Mouse (Mus musculus) left cerebral cortex, adult 11 months (tissue): ENCODE data around the gene Etnppl.

Experiments
- DNase-seq: peaks from one replicate; pipeline ENCODE4 v3.0.0; 2022; ENCODE audit warnings: low spot score

Gene Etnppl

GRCm38 (mm10) chr3:130617439-130617898 lies at the start of gene Etnppl:
Gene Etnppl (plus strand): TSS chr3:130617448.
- no peak for DNase-seq

- no peak for DNase-seq
Observed at GRCm38 (mm10) chr3:130568331-130569095, 48.7 kb upstream of the Etnppl start.

GRCm38 (mm10) chr3:130573243-130573642 lies 44.0 kb upstream of the Etnppl start:
- no peak for DNase-seq

GRCm38 (mm10) chr3:130574652-130575051 lies 42.6 kb upstream of the Etnppl start:
- DNase-seq = peak; percentile 16

GRCm38 (mm10) chr3:130576683-130577082 lies 40.6 kb upstream of the Etnppl start:
- no peak for DNase-seq

GRCm38 (mm10) chr3:130579501-130579900 lies 37.7 kb upstream of the Etnppl start:
- DNase-seq = no peak

- no peak for DNase-seq
Observed at GRCm38 (mm10) chr3:130581577-130581976, 35.7 kb upstream of the Etnppl start.

GRCm38 (mm10) chr3:130582903-130583664 lies 34.2 kb upstream of the Etnppl start:
- DNase-seq = no peak

- DNase-seq = no peak
Observed at GRCm38 (mm10) chr3:130584007-130584406, 33.2 kb upstream of the Etnppl start.

GRCm38 (mm10) chr3:130595050-130595449 lies 22.2 kb upstream of the Etnppl start:
- no peak for DNase-seq

- no peak for DNase-seq
Observed at GRCm38 (mm10) chr3:130601491-130601890, 15.8 kb upstream of the Etnppl start.

- peak; percentile 4 for DNase-seq
Observed at GRCm38 (mm10) chr3:130607924-130608323, 9.3 kb upstream of the Etnppl start.

- no peak for DNase-seq
Observed at GRCm38 (mm10) chr3:130614444-130614843, 2.8 kb upstream of the Etnppl start.

GRCm38 (mm10) chr3:130615625-130616024 lies 1.6 kb upstream of the Etnppl start:
- no peak for DNase-seq

GRCm38 (mm10) chr3:130620517-130621146 lies 3.4 kb downstream of the Etnppl start:
- no peak for DNase-seq

GRCm38 (mm10) chr3:130628358-130628757 lies 11.1 kb downstream of the Etnppl start:
- no peak for DNase-seq

- DNase-seq = peak; percentile 12
Observed at GRCm38 (mm10) chr3:130633859-130634258, 16.6 kb downstream of the Etnppl start.

- DNase-seq = no peak
Observed at GRCm38 (mm10) chr3:130646110-130646810, 29.0 kb downstream of the Etnppl start.

- peak; percentile 7 for DNase-seq
Observed at GRCm38 (mm10) chr3:130649569-130649968, 32.3 kb downstream of the Etnppl start.

GRCm38 (mm10) chr3:130660619-130661018 lies 43.4 kb downstream of the Etnppl start:
- DNase-seq = no peak

- DNase-seq = no peak
Observed at GRCm38 (mm10) chr3:130662496-130662895, 45.2 kb downstream of the Etnppl start.

GRCm38 (mm10) chr3:130671291-130671690 lies 54.0 kb downstream of the Etnppl start:
- DNase-seq = no peak
